Mouse (Mus musculus) erythroid progenitor cell, adult 5-6 weeks (primary cell): ENCODE results near the gene Tff3. TPM values are rescaled to one million over a fixed set of nuclear protein-coding genes. Genes with fewer than 3 reads are reported as not detected.

Experiments
- ATAC-seq: replicated peaks from 2 replicates; pipeline ENCODE4 v1.8.0; 2016; ENCODE audit warnings: moderate number of reproducible peaks, mild to moderate bottlenecking, moderate TSS enrichment, inconsistent platforms; ENCODE audit not compliant: poor library complexity, low FRiP score, severe bottlenecking
- total RNA-seq, 2 experiments: library from RNA; stranded (forward) in 1 of 2; stranded (reverse) in 1 of 2; fragments of 150-400 nt in 1 of 2; fragments of 186-747, 209-891 nt in 1 of 2; gene quantifications; 2 replicates each; pipeline versions ENCODE4 v1.2.3 to v1.2.4; 2015 to 2017; ENCODE audit warnings: low replicate concordance in 2 of 2

The Tff3 gene
- total RNA-seq (2015; ENCODE audit: low replicate concordance) (not detected in 2 replicates), total RNA-seq (2017; ENCODE audit: low replicate concordance) (not detected in 2 replicates)

GRCm38 (mm10) chr17:31129452-31129851 lies at the start of gene Tff3:
Gene Tff3, minus strand, starts transcription at chr17:31129646.
- no peak for ATAC-seq

DNA sequence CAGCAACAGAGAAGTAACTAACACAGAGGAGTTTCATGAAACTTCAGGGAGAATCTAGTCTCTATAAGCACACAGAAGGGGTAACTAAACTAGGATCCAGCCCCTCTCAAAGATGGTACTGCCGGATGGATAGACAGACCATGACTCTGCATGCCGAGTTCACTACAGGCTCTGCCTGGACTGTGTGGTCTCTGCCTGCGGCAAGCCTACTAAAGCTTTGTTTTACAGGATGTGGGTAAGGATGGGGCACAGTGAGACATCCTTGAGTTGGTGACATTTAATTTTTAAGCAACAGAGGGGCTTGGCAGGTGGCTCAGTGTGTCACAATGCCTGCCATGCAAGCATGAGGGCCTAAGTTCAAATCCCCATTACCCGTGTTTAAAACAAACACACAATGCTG lies 46.9 kb upstream of the Tff3 start:
- no peak for ATAC-seq

DNA sequence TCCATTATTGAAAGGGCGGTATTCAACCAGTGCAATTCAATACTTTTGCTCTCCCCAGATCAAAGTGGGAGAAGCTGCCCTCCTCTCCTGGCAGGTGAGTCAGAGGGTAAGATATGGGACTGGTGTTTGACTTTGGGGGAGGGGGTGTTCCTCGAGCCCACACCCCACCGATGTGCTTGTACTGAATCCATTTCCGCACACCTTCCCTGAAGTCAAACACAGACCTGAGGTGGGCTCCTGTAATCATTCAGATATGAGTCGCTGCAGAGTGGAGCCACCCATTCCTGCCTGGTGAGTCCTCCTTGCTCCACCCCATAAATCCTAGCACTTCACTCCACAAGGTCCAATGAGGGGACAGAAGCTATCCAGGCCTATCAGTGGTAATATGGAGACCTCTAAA lies 40.4 kb upstream of the Tff3 start:
- no peak for ATAC-seq

DNA sequence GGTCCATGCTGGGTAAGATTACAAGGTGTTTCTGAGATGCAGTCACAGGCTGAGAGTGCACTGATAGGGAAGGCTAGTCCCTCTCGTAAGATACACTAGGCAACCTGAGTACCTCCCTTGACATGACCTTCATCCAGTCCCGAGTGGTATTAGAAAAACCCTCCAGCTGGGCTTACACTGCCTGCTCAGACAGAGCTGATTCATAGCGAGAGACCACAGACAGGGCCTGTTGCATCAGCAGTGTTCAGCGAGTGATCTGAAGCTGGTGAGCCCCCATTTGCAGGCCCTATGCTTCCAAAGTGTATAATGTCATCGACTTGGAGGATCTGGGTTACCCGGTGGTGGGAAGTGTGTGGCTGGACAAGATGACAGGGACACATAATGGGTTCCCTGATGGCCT lies 35.7 kb upstream of the Tff3 start, which contains the start of gene Tff1:
TSS of gene Tff1 (minus strand) at position 151 of the 400 bp plus-strand sequence.
- ATAC-seq: no peak

DNA sequence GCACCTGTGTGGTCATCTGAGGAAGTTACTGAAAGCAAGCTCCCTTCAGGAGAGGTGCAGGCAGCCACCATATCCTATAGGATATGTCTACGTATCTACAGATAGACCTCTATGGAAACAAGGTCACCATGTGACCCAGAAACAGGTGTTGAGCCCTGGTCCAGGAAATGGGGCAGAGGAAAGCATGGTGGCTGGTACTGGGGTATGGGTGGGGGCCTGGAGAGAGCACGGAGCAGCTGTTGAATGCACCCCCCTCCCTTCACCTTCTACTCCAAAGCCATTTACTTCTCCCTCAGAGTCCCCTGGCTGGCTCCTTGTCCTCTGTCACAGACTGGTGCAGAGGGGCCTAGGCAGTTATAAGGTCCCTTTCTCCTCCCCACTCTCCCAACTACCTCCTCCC lies 34.4 kb upstream of the Tff3 start:
- no peak for ATAC-seq

GRCm38 (mm10) chr17:31162607-31163006 lies 33.2 kb upstream of the Tff3 start:
- ATAC-seq: no peak

DNA sequence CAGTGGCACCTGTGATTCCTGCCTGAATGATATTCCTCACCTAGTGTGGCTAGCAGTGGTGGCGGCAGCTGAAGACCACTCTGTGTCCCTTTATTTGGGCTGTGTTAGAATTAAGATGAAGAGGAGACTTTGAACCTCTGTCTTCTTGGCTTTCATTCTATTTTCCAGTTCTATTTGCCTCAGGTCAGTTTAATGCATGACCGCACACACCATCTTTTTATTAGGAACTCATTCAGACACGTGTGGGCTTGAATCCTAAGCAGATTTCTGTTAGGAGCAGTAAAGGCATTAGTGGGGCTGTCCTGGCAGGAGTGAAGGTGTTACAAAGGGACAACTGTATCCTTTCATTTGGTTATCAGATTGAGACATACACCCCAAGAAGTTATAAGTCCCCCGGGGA lies 30.8 kb upstream of the Tff3 start:
- ATAC-seq: no peak

DNA sequence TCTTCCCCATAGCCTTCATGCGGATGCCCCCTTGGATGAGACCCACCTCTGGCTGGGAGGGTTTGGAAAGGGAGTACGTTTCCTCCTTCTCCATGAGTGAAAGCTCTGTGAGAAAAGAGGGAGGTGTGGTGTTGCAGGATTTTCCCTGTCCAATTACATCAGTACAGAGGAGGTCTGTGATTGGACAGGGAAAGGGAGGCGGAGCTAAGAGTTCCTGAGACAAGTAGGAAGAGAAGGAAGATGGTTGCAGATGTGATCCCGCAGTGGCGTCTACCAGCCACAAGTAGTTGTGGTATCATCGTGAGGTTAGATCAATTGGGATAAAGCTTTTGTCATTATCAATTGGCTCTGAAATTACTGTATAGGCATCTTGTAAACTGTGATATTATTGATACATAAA lies 28.5 kb upstream of the Tff3 start:
- no peak for ATAC-seq

DNA sequence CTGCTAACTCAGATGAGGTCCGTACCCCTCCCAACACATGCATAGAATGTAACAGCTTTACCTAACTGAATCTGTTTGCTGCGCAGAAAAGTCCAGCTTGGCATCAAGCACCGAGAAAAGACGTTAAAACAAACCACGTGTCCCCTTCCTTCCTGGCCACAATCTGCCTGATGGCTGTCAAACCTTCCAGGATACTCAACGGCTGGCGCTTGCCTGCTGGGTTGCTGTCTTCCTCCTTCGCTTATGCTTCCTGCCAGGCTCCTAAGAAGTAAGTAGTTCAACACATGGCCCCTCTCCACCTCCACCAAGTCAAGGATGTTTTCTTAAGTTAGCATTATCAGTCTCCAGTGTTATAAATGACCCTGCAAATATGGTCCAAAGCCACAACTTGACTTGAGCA lies 24.3 kb upstream of the Tff3 start:
- no peak for ATAC-seq

DNA sequence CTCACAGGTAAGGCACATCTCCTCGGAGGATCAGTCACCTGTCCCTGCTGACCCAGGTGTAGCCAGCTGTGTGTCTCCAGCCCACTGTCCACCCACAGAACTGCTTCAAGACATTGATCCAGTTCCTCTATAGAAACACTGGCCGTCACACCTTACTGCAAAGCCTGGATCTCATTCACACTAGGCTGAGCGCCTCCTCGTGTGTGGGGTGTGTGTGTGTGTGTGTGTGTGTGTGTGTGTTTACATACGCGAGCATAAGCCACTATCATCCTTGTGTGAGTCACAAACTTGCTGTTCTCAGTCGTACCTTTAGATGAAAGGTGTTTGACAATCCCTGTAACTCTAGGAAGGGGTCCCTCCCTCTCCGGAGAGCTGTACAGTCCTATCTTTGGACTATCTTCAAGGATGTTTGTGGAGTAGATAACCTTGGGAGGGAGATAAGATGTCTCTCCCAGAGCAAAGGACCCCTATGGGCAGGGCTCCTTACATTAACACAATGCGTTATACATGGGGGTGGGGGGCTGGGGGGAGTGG lies 23.6 kb upstream of the Tff3 start:
- ATAC-seq: no peak

DNA sequence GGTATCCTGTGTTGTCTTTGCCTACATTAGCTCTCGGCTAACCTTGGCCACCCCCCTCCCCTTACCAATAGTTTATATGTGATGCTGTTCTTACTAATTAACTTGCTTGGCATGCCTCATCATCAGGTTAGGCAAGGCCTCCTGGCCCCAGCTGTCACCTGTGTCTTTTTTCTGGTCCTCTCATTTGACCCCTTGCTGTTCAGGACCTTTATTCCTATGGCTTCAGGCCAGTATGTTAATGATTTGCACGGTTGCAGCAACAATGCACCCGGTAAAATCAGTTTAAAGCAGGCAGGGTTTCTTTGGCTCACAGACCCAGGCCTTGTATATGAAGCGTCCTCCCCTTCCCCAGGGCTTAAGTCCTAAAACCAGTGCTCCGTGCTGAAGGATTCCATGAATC lies 23.1 kb upstream of the Tff3 start:
- no peak for ATAC-seq

DNA sequence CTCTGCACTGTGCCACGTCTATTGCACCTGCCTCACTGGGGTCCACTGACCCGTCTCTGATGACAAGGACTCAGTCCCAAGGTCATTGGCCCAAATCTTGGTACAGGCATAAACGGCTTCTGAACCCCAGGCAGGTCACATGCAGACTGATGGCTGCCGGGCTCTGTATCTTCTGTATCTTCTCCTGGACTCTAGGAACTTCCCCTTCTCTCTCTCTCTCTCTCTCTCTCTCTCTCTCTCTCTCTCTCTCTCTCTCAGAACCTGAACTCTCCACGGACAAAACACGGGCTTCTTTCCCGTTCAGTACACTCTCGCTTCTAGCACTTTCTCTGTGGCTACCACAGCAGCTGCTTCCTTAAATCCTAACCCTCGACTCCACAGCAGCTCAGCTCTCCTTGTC lies 16.6 kb upstream of the Tff3 start:
- no peak for ATAC-seq

DNA sequence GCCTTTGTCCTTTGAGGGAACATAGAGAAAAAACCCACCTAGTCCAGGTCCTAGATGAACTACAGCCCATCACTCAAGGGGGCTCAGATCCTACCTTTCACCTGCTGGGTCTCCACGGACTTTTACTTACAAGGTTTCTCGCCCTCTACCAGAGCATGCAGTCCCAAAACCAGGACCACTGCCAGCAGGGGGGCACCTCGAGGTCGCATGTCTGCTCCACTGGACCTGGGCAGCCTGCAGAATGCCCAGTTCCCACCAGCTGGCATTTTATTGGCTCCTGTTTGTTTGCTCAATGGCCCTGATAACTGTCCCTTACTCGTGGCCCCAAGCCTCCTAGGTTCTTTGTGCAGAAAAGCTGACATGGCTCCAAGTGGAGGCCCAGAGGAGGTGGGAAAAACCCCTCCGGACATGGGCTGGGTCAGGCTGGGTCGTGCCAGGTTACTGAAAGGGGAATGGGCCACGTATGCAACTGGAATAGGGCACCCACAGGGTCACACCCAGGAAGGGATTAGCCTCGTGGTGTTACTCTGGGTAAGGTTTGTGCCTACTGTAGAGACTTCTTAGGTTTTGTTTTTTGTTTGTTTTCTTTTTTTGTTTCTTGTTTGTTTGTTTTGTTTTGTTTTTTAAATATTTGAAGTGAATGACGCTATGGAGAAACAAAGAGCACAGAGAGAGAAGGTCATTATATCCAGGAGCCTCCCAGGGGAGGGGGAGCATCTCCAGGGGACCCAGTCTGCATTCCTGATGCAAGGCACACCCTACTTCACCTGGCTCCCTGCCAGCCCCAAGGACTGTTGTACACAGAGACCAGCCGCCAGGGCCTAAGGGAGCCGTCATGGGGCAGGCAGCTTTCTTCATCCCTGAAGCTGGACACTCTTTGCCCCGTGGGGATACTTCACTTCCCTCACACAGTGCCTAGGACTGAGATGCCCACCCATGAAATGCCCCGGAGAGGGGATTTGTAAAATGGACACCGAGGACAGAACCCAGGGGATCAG lies 14.9 kb upstream of the Tff3 start, which contains the start of gene Tff2:
TSS of gene Tff2 (minus strand) at position 243 of the 998 bp plus-strand sequence.
- no peak for ATAC-seq

- ATAC-seq: no peak
These were observed 12.7 kb upstream of the Tff3 start for GRCm38 (mm10) chr17:31142116-31142515.

GRCm38 (mm10) chr17:31138398-31138797 lies 9.0 kb upstream of the Tff3 start:
- 0 out of 2 replicates have a peak, but pooled peaks have one; percentile 62 for ATAC-seq

- ATAC-seq: no peak
These were observed 7.4 kb upstream of the Tff3 start for GRCm38 (mm10) chr17:31136821-31137220.

DNA sequence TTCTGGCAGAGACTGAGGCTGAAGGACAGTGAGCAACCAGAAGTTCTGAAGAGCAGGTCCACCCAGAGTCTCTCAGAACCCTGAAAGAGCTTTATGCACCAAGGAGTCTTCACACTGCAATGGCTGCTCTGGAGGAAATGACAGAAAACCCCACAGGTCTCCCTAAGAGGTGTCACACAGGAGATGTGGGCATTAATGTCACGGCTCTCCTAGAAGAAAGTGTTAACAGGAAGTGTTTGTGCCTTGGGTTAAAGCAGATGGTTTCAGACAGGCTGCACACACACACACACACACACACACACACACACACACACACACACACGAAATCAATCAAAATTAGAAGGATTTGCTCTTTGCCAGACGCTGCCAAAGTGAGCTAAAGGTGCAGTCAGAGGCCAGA lies 6.8 kb upstream of the Tff3 start:
- no peak for ATAC-seq

- no peak for ATAC-seq
These were observed 5.5 kb upstream of the Tff3 start for GRCm38 (mm10) chr17:31134913-31135312.

- ATAC-seq: no peak
These were observed 4.3 kb upstream of the Tff3 start for GRCm38 (mm10) chr17:31133776-31134175.

GRCm38 (mm10) chr17:31131269-31131821 lies 1.9 kb upstream of the Tff3 start:
- ATAC-seq: no peak
